Mouse (Mus musculus): ENCODE measurements around the gene Zfp982. TPM values are rescaled to one million over a fixed set of nuclear protein-coding genes. Genes with fewer than 3 reads are reported as not detected.
"Not testable (repeated sequence)": the region's sequence is repeated elsewhere in the genome, so short reads cannot be mapped to it uniquely, and the experiment has no call there.

The Zfp982 gene
- total and polyA plus RNA-seq, 3 experiments = 0.99 to 1.7 TPM; not detected in 1

GRCm38 (mm10) chr4:147537702-147538101, 45.5 kb downstream of the Zfp982 start:
- H3K27me3 ChIP-seq (ENCODE audit: control insufficient read depth in 1 of 2, insufficient read depth in 2 of 2, low read length in 2 of 2) = no peaks in the 10 kb centered on the region
- H3K79me2 ChIP-seq (ENCODE audit: control insufficient read depth, insufficient read depth, low read length, poor library complexity) = no peaks in the 10 kb centered on the region
- no peak for DNase-seq (ENCODE audit: low read depth, low spot score)
- TF ChIP-seq MYB (IDR thresholded peaks at IDR 0.05; ENCODE audit: low read depth, low read length) (no peak), RAD21 (IDR thresholded peaks at IDR 0.05; ENCODE audit: low read depth, low read length) (no peak), TCF12 (IDR thresholded peaks at IDR 0.05; ENCODE audit: low read depth, low read length) (no peak), MYC (IDR thresholded peaks at IDR 0.05; ENCODE audit: low read depth, low read length) (no peak), JUND (IDR thresholded peaks at IDR 0.05; ENCODE audit: low read depth, low read length) (no peak), POLR2A (IDR thresholded peaks at IDR 0.05; ENCODE audit: control insufficient read depth in 1 of 2, insufficient read depth in 1 of 2, low read depth in 1 of 2, low read length in 2 of 2, poor library complexity in 1 of 2) (no peak), MAX (IDR thresholded peaks at IDR 0.05; ENCODE audit: low read length) (no peak), GATA1 (IDR thresholded peaks at IDR 0.05; ENCODE audit: low read depth, low read length) (no peak), HCFC1 (IDR thresholded peaks at IDR 0.05; ENCODE audit: low read depth, low read length) (no peak), ZNF384 (IDR thresholded peaks at IDR 0.05; ENCODE audit: low read depth, low read length) (no peak), ZC3H11A (IDR thresholded peaks at IDR 0.05; ENCODE audit: low read depth, low read length) (no peak), CHD2 (IDR thresholded peaks at IDR 0.05; ENCODE audit: low read length) (no peak), NRF1 (IDR thresholded peaks at IDR 0.05; ENCODE audit: insufficient read depth, low read depth, low read length, poor library complexity, severe bottlenecking) (no peak), MXI1 (IDR thresholded peaks at IDR 0.05; ENCODE audit: low read depth, low read length) (no peak), KAT2A (conservative IDR thresholded peaks at IDR 0.05; ENCODE audit: low read depth, low read length) (no peak), POLR2AphosphoS5 (IDR thresholded peaks at IDR 0.05; ENCODE audit: borderline replicate concordance, low read depth, low read length) (no peak)
- H3K4me1 ChIP-seq (ENCODE audit: control insufficient read depth in 1 of 2, insufficient read depth in 2 of 2, low read length in 2 of 2) = no peaks in the 10 kb centered on the region
- no peaks in the 10 kb centered on the region for H3K36me3 ChIP-seq (ENCODE audit: control insufficient read depth in 1 of 2, insufficient read depth in 2 of 2, low read length in 2 of 2)
- H3K9me3 ChIP-seq (replicated peaks; ENCODE audit: insufficient read depth, low read length) = no peaks in the 10 kb centered on the region
- no peak overlapping the region for H3K27ac ChIP-seq (ENCODE audit: control insufficient read depth, low read depth, low read length)
- H3K9ac ChIP-seq (ENCODE audit: control insufficient read depth, low read depth, low read length, poor library complexity, severe bottlenecking) = no peak overlapping the region
- H3K4me3 ChIP-seq (ENCODE audit: control insufficient read depth in 1 of 2, insufficient read depth in 1 of 2, low read depth in 2 of 2, low read length in 2 of 2) = no peak overlapping the region

- H3K36me3 ChIP-seq (ENCODE audit: control insufficient read depth in 1 of 2, insufficient read depth in 2 of 2, low read length in 2 of 2); DNase-seq (ENCODE audit: low read depth, low spot score); H3K4me3 ChIP-seq (ENCODE audit: control insufficient read depth in 1 of 2, insufficient read depth in 1 of 2, low read depth in 2 of 2, low read length in 2 of 2); H3K79me2 ChIP-seq (ENCODE audit: control insufficient read depth, insufficient read depth, low read length, poor library complexity); H3K4me1 ChIP-seq (ENCODE audit: control insufficient read depth in 1 of 2, insufficient read depth in 2 of 2, low read length in 2 of 2); H3K9ac ChIP-seq (ENCODE audit: control insufficient read depth, low read depth, low read length, poor library complexity, severe bottlenecking); H3K9me3 ChIP-seq (replicated peaks; ENCODE audit: insufficient read depth, low read length); H3K27me3 ChIP-seq (ENCODE audit: control insufficient read depth in 1 of 2, insufficient read depth in 2 of 2, low read length in 2 of 2); H3K27ac ChIP-seq (ENCODE audit: control insufficient read depth, low read depth, low read length): not testable (repeated sequence)
Observed at GRCm38 (mm10) chr4:147539918-147540317, 47.7 kb downstream of the Zfp982 start, which contains the start of gene Gm16503. Gm16503 (plus strand) TSS chr4:147540218.

GRCm38 (mm10) chr4:147541105-147541504, 48.9 kb downstream of the Zfp982 start:
- H3K9ac ChIP-seq (ENCODE audit: control insufficient read depth, low read depth, low read length, poor library complexity, severe bottlenecking) = no peak overlapping the region
- no peaks in the 10 kb centered on the region for H3K9me3 ChIP-seq (replicated peaks; ENCODE audit: insufficient read depth, low read length)
- no peaks in the 10 kb centered on the region for H3K79me2 ChIP-seq (ENCODE audit: control insufficient read depth, insufficient read depth, low read length, poor library complexity)
- no peaks in the 10 kb centered on the region for H3K36me3 ChIP-seq (ENCODE audit: control insufficient read depth in 1 of 2, insufficient read depth in 2 of 2, low read length in 2 of 2)
- TF ChIP-seq USF2 (IDR thresholded peaks at IDR 0.05; ENCODE audit: borderline replicate concordance in 1 of 2, insufficient read depth in 1 of 2, low read depth in 1 of 2, low read length in 2 of 2) (no peak), ZMIZ1 (IDR thresholded peaks at IDR 0.05; ENCODE audit: low read depth, low read length) (no peak), KAT2A (conservative IDR thresholded peaks at IDR 0.05; ENCODE audit: low read depth, low read length) (no peak), NELFE (IDR thresholded peaks at IDR 0.05; ENCODE audit: low read depth, low read length) (no peak), MAX (IDR thresholded peaks at IDR 0.05; ENCODE audit: low read length) (no peak), GABPA (IDR thresholded peaks at IDR 0.05; ENCODE audit: low read depth, low read length) (no peak), ZKSCAN1 (IDR thresholded peaks at IDR 0.05; ENCODE audit: low read depth, low read length) (no peak), ZC3H11A (IDR thresholded peaks at IDR 0.05; ENCODE audit: low read depth, low read length) (no peak), TCF12 (IDR thresholded peaks at IDR 0.05; ENCODE audit: low read depth, low read length) (no peak), MYC (IDR thresholded peaks at IDR 0.05; ENCODE audit: low read depth, low read length) (no peak)
- no peak for DNase-seq (ENCODE audit: low read depth, low spot score)
- H3K4me3 ChIP-seq (ENCODE audit: control insufficient read depth in 1 of 2, insufficient read depth in 1 of 2, low read depth in 2 of 2, low read length in 2 of 2) = no peak overlapping the region
- H3K27ac ChIP-seq (ENCODE audit: control insufficient read depth, low read depth, low read length) = no peak overlapping the region
- no peaks in the 10 kb centered on the region for H3K4me1 ChIP-seq (ENCODE audit: control insufficient read depth in 1 of 2, insufficient read depth in 2 of 2, low read length in 2 of 2)
- H3K27me3 ChIP-seq (ENCODE audit: control insufficient read depth in 1 of 2, insufficient read depth in 2 of 2, low read length in 2 of 2) = no peaks in the 10 kb centered on the region

GRCm38 (mm10) chr4:147553071-147553470, 60.9 kb downstream of the Zfp982 start, which contains the start of gene Zfp985:
Zfp985 (plus strand) TSS chr4:147553277.
- H3K79me2 ChIP-seq (ENCODE audit: control insufficient read depth, insufficient read depth, low read length, poor library complexity); H3K4me1 ChIP-seq (ENCODE audit: control insufficient read depth in 1 of 2, insufficient read depth in 2 of 2, low read length in 2 of 2); H3K27me3 ChIP-seq (ENCODE audit: control insufficient read depth in 1 of 2, insufficient read depth in 2 of 2, low read length in 2 of 2); H3K36me3 ChIP-seq (ENCODE audit: control insufficient read depth in 1 of 2, insufficient read depth in 2 of 2, low read length in 2 of 2); H3K9me3 ChIP-seq (replicated peaks; ENCODE audit: insufficient read depth, low read length); H3K27ac ChIP-seq (ENCODE audit: control insufficient read depth, low read depth, low read length); DNase-seq (ENCODE audit: low read depth, low spot score); H3K9ac ChIP-seq (ENCODE audit: control insufficient read depth, low read depth, low read length, poor library complexity, severe bottlenecking); H3K4me3 ChIP-seq (ENCODE audit: control insufficient read depth in 1 of 2, insufficient read depth in 1 of 2, low read depth in 2 of 2, low read length in 2 of 2): not testable (repeated sequence)

All from MEL (cell line).